Mouse (Mus musculus) kidney, adult 2 months (tissue): Measurements from ENCODE around the gene Phf14. TPM values are rescaled to one million over a fixed set of nuclear protein-coding genes. Genes with fewer than 3 reads are reported as not detected.

Experiments used
- DNase-seq: peaks from one replicate; pipeline ENCODE4 v3.0.0; 2021
- H3K27ac ChIP-seq: fragments of 200-500 bp; 2 replicates; pipeline ENCODE4 v1.5.1; 2012; ENCODE audit warnings: low read depth, low read length, control low read depth, inconsistent platforms; ENCODE audit not compliant: insufficient read depth
- H3K27me3 ChIP-seq: fragments of 200-500 bp; replicated peaks from 2 replicates; pipeline ENCODE4 v1.6.1; 2012; ENCODE audit warnings: mild to moderate bottlenecking, moderate library complexity, low read length, inconsistent platforms; ENCODE audit not compliant: control insufficient read depth, insufficient read depth
- H3K36me3 ChIP-seq: fragments of 200-500 bp; 2 replicates; pipeline ENCODE4 v1.6.1; 2012; ENCODE audit warnings: mild to moderate bottlenecking, moderate library complexity, low read length, inconsistent platforms; ENCODE audit not compliant: control insufficient read depth, insufficient read depth
- H3K4me1 ChIP-seq: fragments of 200-500 bp; 2 replicates; pipeline ENCODE4 v1.6.1; 2011; ENCODE audit warnings: low read length; ENCODE audit not compliant: control insufficient read depth, insufficient read depth
- H3K4me3 ChIP-seq: fragments of 200-500 bp; 2 replicates; pipeline ENCODE4 v1.5.1; 2011; ENCODE audit warnings: mild to moderate bottlenecking, low read depth, low read length, control low read depth; ENCODE audit not compliant: insufficient read depth
- CTCF ChIP-seq: fragments of 200-500 bp; conservative IDR thresholded peaks from 2 replicates; pipeline ENCODE4 v1.5.1; 2011; ENCODE audit warnings: low read depth, mild to moderate bottlenecking, control low read depth, low read length, moderate library complexity, mixed read lengths; ENCODE audit not compliant: insufficient read depth, insufficient read length
- POLR2A ChIP-seq: fragments of 200-500 bp; IDR thresholded peaks from one replicate; pipeline ENCODE4 v1.6.1; 2011; ENCODE audit warnings: low read depth, low read length, control low read depth
- WGBS: fragments of 180-500 bp; shearing (Covaris S2); methylation state at CpG from one replicate; pipeline ENCODE4 v1.1.7; 2018; 5-methylcytosine and 5-hydroxymethylcytosine counted together
- polyA plus RNA-seq: library from polyadenylated mRNA; depleted of rRNA; stranded (reverse); fragments of >200 nt; gene quantifications from 2 replicates; pipeline ENCODE4 v1.2.3, GENCODE M21; 2012

Phf14 gene
- polyA plus RNA-seq, 1 experiment: 7.0 TPM

DNA sequence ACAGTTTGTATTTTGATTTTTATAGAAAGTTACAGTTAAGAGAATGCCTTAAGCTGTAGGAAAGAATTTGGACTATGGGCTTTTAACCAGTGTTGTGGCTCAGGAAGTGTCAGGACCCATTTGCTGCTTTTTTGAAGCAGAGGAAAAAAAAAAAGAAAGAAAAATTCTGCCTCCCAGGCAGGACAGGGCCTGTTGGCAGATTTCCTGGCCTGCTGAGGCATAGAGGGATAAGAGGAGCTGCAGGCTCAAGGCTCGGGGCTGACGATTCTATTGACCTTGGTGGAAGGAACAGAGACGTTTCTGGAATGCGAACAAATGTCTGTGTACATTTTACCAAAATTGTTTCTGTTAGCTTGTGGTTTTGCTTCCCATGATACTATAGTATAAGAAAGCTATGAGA, 91.0 kb downstream of the Phf14 start:
- no peak overlapping the region for H3K4me3 ChIP-seq
- peaks cover 8% of the 10 kb centered on the region; the same call in 1 of the 2 replicates for H3K4me1 ChIP-seq
- H3K36me3 ChIP-seq: no peaks in the 10 kb centered on the region; the same call in 1 of the 2 replicates
- WGBS: 30% methylated on average over 4 of the region's 4 CpGs
- H3K27ac ChIP-seq: peak overlapping the region; percentile 7
- peak; percentile 74 for DNase-seq
- H3K27me3 ChIP-seq: no peaks in the 10 kb centered on the region
- TF ChIP-seq CTCF: no peak
- no peak for TF ChIP-seq POLR2A

- Histone ChIP-seq H3K4me3 (no peak overlapping the region), H3K4me1 (peaks cover 8% of the 10 kb centered on the region; the same call in 1 of the 2 replicates), H3K27me3 (no peaks in the 10 kb centered on the region), H3K27ac (peak overlapping the region; percentile 60), H3K36me3 (no peaks in the 10 kb centered on the region)
- peak; percentile 69 for DNase-seq
- TF ChIP-seq POLR2A (no peak), CTCF (no peak)
- WGBS: 49% methylated on average over 1 of the region's 1 CpGs
Measured at GRCm38 (mm10) chr6:11999506-11999905, 91.9 kb downstream of the Phf14 start.

DNA sequence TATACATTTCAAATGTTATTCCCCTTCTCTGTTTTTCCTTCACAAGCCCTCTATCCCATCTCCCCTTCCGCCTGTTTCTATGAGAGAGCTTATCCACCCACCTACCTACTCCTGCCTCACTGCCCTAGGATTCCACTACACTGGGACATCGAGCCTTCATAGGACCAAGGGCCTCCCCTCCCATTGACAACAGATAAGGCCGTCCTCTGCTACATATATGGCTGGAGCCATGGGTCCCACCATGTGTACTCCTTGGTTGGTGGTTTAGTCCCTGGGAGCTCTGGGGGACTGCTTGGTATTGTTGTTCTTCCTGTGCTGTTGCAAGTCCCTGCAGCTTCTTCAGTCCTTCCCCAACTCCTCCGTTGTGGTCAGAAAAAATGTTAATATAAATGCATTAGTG, 97.8 kb downstream of the Phf14 start:
- TF ChIP-seq POLR2A: no peak
- no peak for TF ChIP-seq CTCF
- WGBS: 91% methylated on average over 4 of the region's 4 CpGs

GRCm38 (mm10) chr6:12006001-12006400, 98.4 kb downstream of the Phf14 start:
- Histone ChIP-seq H3K4me3 (no peak overlapping the region), H3K36me3 (no peaks in the 10 kb centered on the region; the same call in 1 of the 2 replicates), H3K4me1 (no peaks in the 10 kb centered on the region), H3K27me3 (no peaks in the 10 kb centered on the region), H3K27ac (no peak overlapping the region)
- no peak for DNase-seq
- 100% methylated on average over 1 of the region's 1 CpGs for WGBS
- TF ChIP-seq CTCF (no peak), POLR2A (no peak)

More for the DNA sequence above, 97.8 kb downstream of the Phf14 start:
- Histone ChIP-seq H3K27ac (no peak overlapping the region), H3K27me3 (no peaks in the 10 kb centered on the region), H3K4me1 (no peaks in the 10 kb centered on the region), H3K36me3 (no peaks in the 10 kb centered on the region; the same call in 1 of the 2 replicates), H3K4me3 (no peak overlapping the region)
- no peak for DNase-seq

- no peaks in the 10 kb centered on the region for H3K27me3 ChIP-seq
- H3K36me3 ChIP-seq: no peaks in the 10 kb centered on the region; the same call in 1 of the 2 replicates
- no peak overlapping the region for H3K27ac ChIP-seq
- DNase-seq: no peak
- WGBS: 91% methylated on average over 5 of the region's 5 CpGs
- H3K4me1 ChIP-seq: no peaks in the 10 kb centered on the region
- TF ChIP-seq CTCF: no peak
- no peak for TF ChIP-seq POLR2A
- H3K4me3 ChIP-seq: no peak overlapping the region
Measured at GRCm38 (mm10) chr6:12012103-12012502, 104.5 kb downstream of the Phf14 start.

DNA sequence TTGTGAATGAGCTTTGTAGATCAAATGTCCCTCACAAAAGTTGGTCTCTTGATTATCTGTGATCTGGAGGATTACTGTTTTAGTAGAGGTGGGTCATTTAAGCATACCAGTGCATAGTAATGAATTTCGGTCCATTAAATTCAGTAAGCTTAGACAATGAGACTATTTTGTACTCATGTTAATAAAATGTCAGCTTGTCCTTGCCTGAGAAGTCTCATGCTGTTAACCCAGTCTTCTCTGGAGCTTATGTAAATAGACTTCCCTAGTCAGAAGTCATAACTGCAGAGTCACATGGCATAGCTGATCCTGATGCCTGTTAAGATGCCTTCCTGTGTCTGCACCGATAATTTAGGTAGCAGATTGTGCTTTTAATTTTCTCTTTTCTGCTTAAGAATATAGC, 106.4 kb downstream of the Phf14 start:
- peak; percentile 16 for DNase-seq
- 33% methylated on average over 2 of the region's 2 CpGs for WGBS

DNA sequence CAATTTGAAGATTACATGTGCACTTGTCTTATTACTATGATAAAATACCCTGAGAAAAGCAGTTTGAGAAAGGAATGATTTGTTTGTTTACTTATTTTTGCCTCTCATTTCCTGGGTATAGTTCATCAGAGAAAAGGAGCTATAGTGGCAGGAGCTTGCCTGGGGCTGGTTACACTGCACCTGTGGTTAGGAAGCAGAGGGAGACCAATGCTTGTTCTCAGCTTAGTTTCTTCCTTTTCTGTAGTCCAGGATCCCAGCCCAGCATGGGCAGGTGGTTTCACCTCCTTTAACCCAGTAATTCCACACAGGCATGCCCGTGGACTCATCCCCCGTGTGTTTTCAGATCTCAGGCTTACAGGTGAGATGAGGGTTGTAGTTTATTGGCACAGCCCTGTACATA, 107.1 kb downstream of the Phf14 start:
- H3K4me1 ChIP-seq: no peaks in the 10 kb centered on the region
- TF ChIP-seq CTCF (no peak), POLR2A (no peak)
- H3K27ac ChIP-seq: 0 out of 2 replicates have a peak overlapping the region, but pooled peaks have one; percentile 41
- no peak for DNase-seq
- no peaks in the 10 kb centered on the region for H3K27me3 ChIP-seq
- 66% methylated on average over 2 of the region's 2 CpGs for WGBS
- no peaks in the 10 kb centered on the region for H3K36me3 ChIP-seq
- no peak overlapping the region for H3K4me3 ChIP-seq

More for the DNA sequence above, 106.4 kb downstream of the Phf14 start:
- Histone ChIP-seq H3K4me3 (no peak overlapping the region), H3K27me3 (no peaks in the 10 kb centered on the region), H3K4me1 (no peaks in the 10 kb centered on the region), H3K36me3 (no peaks in the 10 kb centered on the region), H3K27ac (peak overlapping the region; percentile 23)
- TF ChIP-seq POLR2A: no peak
- no peak for TF ChIP-seq CTCF
